Mouse (Mus musculus): ENCODE measurements at regions not wholly inside any gene's neighbourhood (a gene's known extent, or its start where the extent isn't known, plus 50 kb on each side); places are given as distances from the start of the nearest gene placed in this dataset.

GRCm38 (mm10) chr12:58743800-58744199, 268.0 kb downstream of the Sec23a start:
- H3K9ac ChIP-seq = no peak overlapping the region
- no peaks in the 10 kb centered on the region for H3K27me3 ChIP-seq
- ATAC-seq (replicated peaks; ENCODE audit: low FRiP score) = no peak
- no peak overlapping the region for H3K4me2 ChIP-seq
- no peaks in the 10 kb centered on the region for H3K9me3 ChIP-seq (replicated peaks)
- 86% methylated on average over 1 of the region's 1 CpGs for WGBS
- H3K27ac ChIP-seq = no peak overlapping the region
- H3K4me3 ChIP-seq (replicated peaks) = no peak overlapping the region
- H3K36me3 ChIP-seq = no peaks in the 10 kb centered on the region
- no peaks in the 10 kb centered on the region for H3K4me1 ChIP-seq

- Histone ChIP-seq H3K9me3 (replicated peaks) (no peaks in the 10 kb centered on the region), H3K4me2 (no peak overlapping the region), H3K27me3 (no peaks in the 10 kb centered on the region), H3K9ac (no peak overlapping the region), H3K4me3 (replicated peaks) (no peak overlapping the region), H3K36me3 (no peaks in the 10 kb centered on the region), H3K4me1 (no peaks in the 10 kb centered on the region), H3K27ac (no peak overlapping the region)
- ATAC-seq (replicated peaks; ENCODE audit: low FRiP score) = no peak
- 43% methylated on average over 1 of the region's 1 CpGs for WGBS
These were observed 283.7 kb downstream of the Sec23a start for GRCm38 (mm10) chr12:58728094-58728493.

GRCm38 (mm10) chr12:58727547-58727946, 284.3 kb downstream of the Sec23a start:
- no peaks in the 10 kb centered on the region for H3K36me3 ChIP-seq
- H3K9ac ChIP-seq = no peak overlapping the region
- no peaks in the 10 kb centered on the region for H3K9me3 ChIP-seq (replicated peaks)
- no peaks in the 10 kb centered on the region for H3K27me3 ChIP-seq
- no peak overlapping the region for H3K27ac ChIP-seq
- H3K4me1 ChIP-seq = no peaks in the 10 kb centered on the region
- no peak overlapping the region for H3K4me3 ChIP-seq (replicated peaks)
- no peak overlapping the region for H3K4me2 ChIP-seq
- no peak for ATAC-seq (replicated peaks; ENCODE audit: low FRiP score)
- WGBS = 83% methylated on average over 2 of the region's 2 CpGs

- Histone ChIP-seq H3K4me3 (replicated peaks) (no peak overlapping the region), H3K27ac (no peak overlapping the region), H3K9ac (no peak overlapping the region), H3K4me2 (no peak overlapping the region), H3K9me3 (replicated peaks) (no peaks in the 10 kb centered on the region), H3K4me1 (no peaks in the 10 kb centered on the region), H3K36me3 (no peaks in the 10 kb centered on the region), H3K27me3 (no peaks in the 10 kb centered on the region)
- ATAC-seq (replicated peaks; ENCODE audit: low FRiP score) = no peak
- WGBS = 77% methylated on average over 6 of the region's 6 CpGs
These were observed 293.9 kb downstream of the Sec23a start for GRCm38 (mm10) chr12:58717908-58718307.

- no peaks in the 10 kb centered on the region for H3K36me3 ChIP-seq
- no peak overlapping the region for H3K4me3 ChIP-seq (replicated peaks)
- ATAC-seq (replicated peaks; ENCODE audit: low FRiP score) = no peak
- H3K27ac ChIP-seq = no peak overlapping the region
- no peaks in the 10 kb centered on the region for H3K9me3 ChIP-seq (replicated peaks)
- no peaks in the 10 kb centered on the region for H3K4me1 ChIP-seq
- no peak overlapping the region for H3K9ac ChIP-seq
- no peak overlapping the region for H3K4me2 ChIP-seq
- 94% methylated on average over 1 of the region's 1 CpGs for WGBS
- no peaks in the 10 kb centered on the region for H3K27me3 ChIP-seq
These were observed 297.6 kb downstream of the Sec23a start for GRCm38 (mm10) chr12:58714207-58714606.

- Histone ChIP-seq H3K27ac (no peak overlapping the region), H3K9ac (no peak overlapping the region), H3K4me3 (replicated peaks) (no peak overlapping the region), H3K36me3 (no peaks in the 10 kb centered on the region), H3K4me2 (no peak overlapping the region), H3K27me3 (no peaks in the 10 kb centered on the region), H3K4me1 (no peaks in the 10 kb centered on the region), H3K9me3 (replicated peaks) (no peaks in the 10 kb centered on the region)
- no peak for ATAC-seq (replicated peaks; ENCODE audit: low FRiP score)
- WGBS = 82% methylated on average over 5 of the region's 5 CpGs
These were observed 316.1 kb downstream of the Sec23a start for GRCm38 (mm10) chr12:58695680-58696079.

GRCm38 (mm10) chr12:58669914-58670635, 341.7 kb downstream of the Sec23a start:
- no peak overlapping the region for H3K4me3 ChIP-seq (replicated peaks)
- H3K9ac ChIP-seq = no peak overlapping the region
- no peak overlapping the region for H3K4me2 ChIP-seq
- no peak for ATAC-seq (replicated peaks; ENCODE audit: low FRiP score)
- H3K27me3 ChIP-seq = no peaks in the 10 kb centered on the region
- H3K36me3 ChIP-seq = no peaks in the 10 kb centered on the region
- WGBS = 85% methylated on average over 3 of the region's 3 CpGs
- H3K9me3 ChIP-seq (replicated peaks) = no peaks in the 10 kb centered on the region
- H3K27ac ChIP-seq = no peak overlapping the region
- no peaks in the 10 kb centered on the region for H3K4me1 ChIP-seq

- H3K9me3 ChIP-seq (replicated peaks) = no peaks in the 10 kb centered on the region
- ATAC-seq (replicated peaks; ENCODE audit: low FRiP score) = no peak
- no peak overlapping the region for H3K4me2 ChIP-seq
- H3K27ac ChIP-seq = no peak overlapping the region
- WGBS = 80% methylated on average over 2 of the region's 2 CpGs
- no peak overlapping the region for H3K9ac ChIP-seq
- H3K36me3 ChIP-seq = no peaks in the 10 kb centered on the region
- no peaks in the 10 kb centered on the region for H3K4me1 ChIP-seq
- H3K4me3 ChIP-seq (replicated peaks) = no peak overlapping the region
- H3K27me3 ChIP-seq = no peaks in the 10 kb centered on the region
These were observed 357.2 kb downstream of the Sec23a start for GRCm38 (mm10) chr12:58654530-58655056.

GRCm38 (mm10) chr12:58653751-58654150, 358.1 kb downstream of the Sec23a start:
- Histone ChIP-seq H3K4me2 (no peak overlapping the region), H3K4me3 (replicated peaks) (no peak overlapping the region), H3K4me1 (no peaks in the 10 kb centered on the region), H3K9ac (no peak overlapping the region), H3K27ac (no peak overlapping the region), H3K9me3 (replicated peaks) (no peaks in the 10 kb centered on the region), H3K27me3 (no peaks in the 10 kb centered on the region), H3K36me3 (no peaks in the 10 kb centered on the region)
- WGBS = 76% methylated on average over 6 of the region's 6 CpGs
- ATAC-seq (replicated peaks; ENCODE audit: low FRiP score) = no peak

- Histone ChIP-seq H3K4me1 (no peaks in the 10 kb centered on the region), H3K9me3 (replicated peaks) (no peaks in the 10 kb centered on the region), H3K36me3 (no peaks in the 10 kb centered on the region), H3K27me3 (no peaks in the 10 kb centered on the region), H3K4me3 (replicated peaks) (no peak overlapping the region), H3K27ac (no peak overlapping the region), H3K4me2 (no peak overlapping the region), H3K9ac (no peak overlapping the region)
- ATAC-seq (replicated peaks; ENCODE audit: low FRiP score) = no peak
- WGBS = 64% methylated on average over 6 of the region's 6 CpGs
These were observed 358.6 kb downstream of the Sec23a start for GRCm38 (mm10) chr12:58653222-58653621.

- Histone ChIP-seq H3K4me1 (no peaks in the 10 kb centered on the region), H3K36me3 (no peaks in the 10 kb centered on the region), H3K27ac (no peak overlapping the region), H3K4me2 (no peak overlapping the region), H3K9me3 (replicated peaks) (no peaks in the 10 kb centered on the region), H3K9ac (no peak overlapping the region), H3K4me3 (replicated peaks) (no peak overlapping the region), H3K27me3 (no peaks in the 10 kb centered on the region)
- 91% methylated on average over 4 of the region's 4 CpGs for WGBS
- ATAC-seq (replicated peaks; ENCODE audit: low FRiP score) = no peak
These were observed 359.1 kb downstream of the Sec23a start for GRCm38 (mm10) chr12:58652701-58653100.

- Histone ChIP-seq H3K27ac (no peak overlapping the region), H3K4me3 (replicated peaks) (no peak overlapping the region), H3K9me3 (replicated peaks) (no peaks in the 10 kb centered on the region), H3K9ac (no peak overlapping the region), H3K4me1 (no peaks in the 10 kb centered on the region), H3K27me3 (no peaks in the 10 kb centered on the region), H3K4me2 (no peak overlapping the region), H3K36me3 (no peaks in the 10 kb centered on the region)
- WGBS = 19% methylated on average over 4 of the region's 4 CpGs
- ATAC-seq (replicated peaks; ENCODE audit: low FRiP score) = peak; percentile 46; the same call in 1 of the 2 replicates
These were observed 363.5 kb downstream of the Sec23a start for GRCm38 (mm10) chr12:58648322-58648721.

- 53% methylated on average over 3 of the region's 3 CpGs for WGBS
- no peak overlapping the region for H3K9ac ChIP-seq
- H3K4me3 ChIP-seq (replicated peaks) = no peak overlapping the region
- no peak overlapping the region for H3K4me2 ChIP-seq
- ATAC-seq (replicated peaks; ENCODE audit: low FRiP score) = no peak
- H3K9me3 ChIP-seq (replicated peaks) = no peaks in the 10 kb centered on the region
- H3K4me1 ChIP-seq = no peaks in the 10 kb centered on the region
- no peaks in the 10 kb centered on the region for H3K36me3 ChIP-seq
- no peak overlapping the region for H3K27ac ChIP-seq
- H3K27me3 ChIP-seq = no peaks in the 10 kb centered on the region
These were observed 368.0 kb downstream of the Sec23a start for GRCm38 (mm10) chr12:58643843-58644242.
